Mouse (Mus musculus) frontal cortex, postnatal 10 days (tissue): ENCODE results near the gene Gna12.

Source experiments
- DNase-seq, 2 experiments: peaks; one replicate each; pipeline ENCODE4 v3.0.0; 2022; ENCODE audit warnings: low spot score in 2 of 2, mixed read lengths in 1 of 2

The Gna12 gene

DNA sequence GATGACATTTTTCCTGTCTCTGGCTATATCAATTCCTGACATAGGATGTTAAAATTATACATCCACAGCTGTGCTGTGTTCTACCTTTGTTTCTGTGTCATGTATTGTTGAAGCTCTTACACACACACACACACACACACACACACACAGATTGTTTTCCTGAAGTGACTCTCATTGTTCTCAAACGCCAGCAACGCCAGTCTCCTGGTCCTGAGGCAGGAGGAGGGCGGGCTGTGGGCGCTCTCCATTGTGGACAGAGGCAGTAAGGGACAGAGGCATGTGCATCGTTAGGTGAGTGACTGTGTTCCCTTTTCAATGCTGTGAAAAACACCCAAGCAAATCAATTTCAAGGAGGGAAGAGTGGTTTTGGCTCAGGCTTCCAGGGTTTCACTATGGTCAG lies 77.0 kb downstream of the Gna12 start:
- DNase-seq: no peak

DNA sequence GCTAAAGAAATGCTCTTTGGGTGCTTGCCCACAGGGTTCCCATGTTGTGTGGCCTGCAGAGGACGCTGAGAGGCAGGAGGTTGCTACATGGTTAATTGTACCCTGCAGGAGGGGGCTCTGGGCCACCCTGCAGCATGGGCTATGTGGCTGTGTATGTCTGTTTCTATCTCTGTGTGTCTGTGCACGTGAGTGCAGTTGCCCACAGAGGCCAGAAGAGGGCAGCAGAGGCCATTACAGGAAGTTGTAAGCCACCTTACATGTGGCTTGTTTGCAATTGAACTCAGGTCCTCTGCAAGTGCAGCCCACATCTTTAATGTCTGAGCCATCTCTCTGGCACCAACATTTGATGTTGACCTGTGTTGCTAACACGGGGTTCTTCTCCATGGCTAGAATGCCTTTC lies 77.6 kb downstream of the Gna12 start:
- no peak for DNase-seq

DNA sequence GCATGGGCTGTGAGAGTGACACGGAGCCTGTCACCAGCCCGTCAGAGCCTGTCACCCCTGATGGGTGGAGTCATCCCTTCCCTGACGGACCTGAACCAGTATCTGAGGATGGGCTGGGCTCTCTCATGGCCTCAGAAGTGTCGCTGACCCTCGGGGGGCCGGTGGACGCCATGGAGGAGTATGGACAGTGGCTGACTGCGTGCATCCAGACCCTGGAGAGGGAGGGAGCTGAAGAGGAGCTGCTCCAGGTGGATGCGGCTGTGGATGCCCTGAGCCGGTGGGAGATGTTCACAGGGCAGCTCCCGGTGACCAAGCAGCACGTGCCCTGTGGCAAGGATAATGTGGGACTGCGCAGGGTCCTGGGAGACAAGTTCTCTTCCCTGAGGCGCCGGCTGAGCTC lies 78.2 kb downstream of the Gna12 start:
- DNase-seq: no peak

DNA sequence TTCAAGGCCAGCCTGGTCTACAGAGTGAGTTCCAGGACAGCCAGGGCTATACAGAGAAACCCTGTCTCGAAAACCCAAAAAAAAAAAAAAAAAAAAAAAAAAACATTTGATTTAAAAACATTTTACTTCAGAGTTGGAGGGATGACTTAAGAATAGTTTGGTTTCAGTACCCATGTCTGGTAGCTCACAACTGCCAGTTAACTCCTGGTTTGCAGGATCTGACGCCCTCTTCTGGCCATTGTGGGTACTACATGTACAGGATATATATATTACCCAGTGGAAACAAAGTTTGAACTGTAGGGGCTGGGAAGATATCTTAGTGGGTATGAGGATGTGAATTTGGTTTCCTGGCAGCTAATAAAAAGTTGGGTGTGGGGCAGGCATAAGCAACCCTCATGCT lies 79.3 kb downstream of the Gna12 start:
- no peak for DNase-seq

DNA sequence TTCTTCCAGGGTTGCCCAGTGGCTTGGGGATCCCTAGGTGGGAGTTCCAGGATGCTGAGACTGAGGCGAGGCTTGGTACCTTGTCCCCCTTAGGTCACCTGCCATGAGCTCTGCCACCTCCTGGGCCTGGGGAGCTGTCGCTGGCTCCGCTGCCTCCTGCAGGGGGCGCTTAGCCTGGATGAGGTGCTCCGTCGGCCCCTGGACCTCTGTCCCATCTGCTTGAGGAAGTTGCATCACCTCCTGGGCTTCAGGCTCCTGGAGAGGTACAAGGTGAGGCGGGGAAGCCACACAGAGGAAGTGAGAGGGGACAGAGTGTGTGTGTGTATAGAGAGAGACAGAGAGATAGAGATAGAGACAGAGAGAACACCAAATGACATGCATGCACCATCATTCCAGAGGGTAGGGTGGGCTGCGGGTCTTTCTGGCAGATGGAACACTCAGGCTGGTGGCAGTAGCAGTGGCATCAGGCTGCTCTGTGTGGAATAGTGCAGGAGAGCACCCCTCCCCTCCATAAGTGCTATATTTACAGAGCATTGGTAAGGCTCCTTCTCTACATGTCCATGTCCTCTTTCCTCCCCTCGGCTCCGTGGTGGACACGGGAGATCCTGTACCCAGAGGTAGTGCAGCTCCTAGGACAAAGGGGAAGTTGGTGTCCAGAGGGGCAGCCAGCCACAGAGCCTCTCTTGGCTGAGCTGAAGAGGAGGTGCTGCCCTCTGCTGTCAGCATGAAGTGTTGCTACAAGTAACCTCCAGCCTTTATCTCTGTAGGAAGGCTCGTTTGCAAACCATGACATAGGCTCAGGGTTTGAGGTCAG lies 81.0 kb downstream of the Gna12 start:
- peak in 1 of 2 experiments; percentile 69 for DNase-seq

DNA sequence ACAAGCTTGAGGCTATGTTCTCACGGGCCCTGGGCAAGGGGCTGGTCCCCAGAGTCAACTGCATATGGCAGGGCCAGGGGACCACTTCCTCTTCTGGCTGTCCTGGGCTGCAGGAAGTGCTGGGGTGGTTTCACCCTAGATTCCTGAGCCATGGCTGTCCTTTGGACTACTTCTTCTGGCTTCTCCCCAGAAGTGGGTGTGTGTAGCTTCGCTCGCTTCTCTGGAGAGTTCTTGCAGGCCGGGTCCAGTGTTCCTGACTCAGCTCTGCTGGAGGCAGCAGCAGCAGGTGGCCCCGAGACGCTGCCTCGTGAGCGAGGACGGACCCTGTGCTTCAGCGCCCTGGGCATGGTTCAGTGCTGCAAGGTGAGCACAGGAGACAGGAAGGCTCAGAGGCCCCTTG lies 81.8 kb downstream of the Gna12 start:
- no peak for DNase-seq

DNA sequence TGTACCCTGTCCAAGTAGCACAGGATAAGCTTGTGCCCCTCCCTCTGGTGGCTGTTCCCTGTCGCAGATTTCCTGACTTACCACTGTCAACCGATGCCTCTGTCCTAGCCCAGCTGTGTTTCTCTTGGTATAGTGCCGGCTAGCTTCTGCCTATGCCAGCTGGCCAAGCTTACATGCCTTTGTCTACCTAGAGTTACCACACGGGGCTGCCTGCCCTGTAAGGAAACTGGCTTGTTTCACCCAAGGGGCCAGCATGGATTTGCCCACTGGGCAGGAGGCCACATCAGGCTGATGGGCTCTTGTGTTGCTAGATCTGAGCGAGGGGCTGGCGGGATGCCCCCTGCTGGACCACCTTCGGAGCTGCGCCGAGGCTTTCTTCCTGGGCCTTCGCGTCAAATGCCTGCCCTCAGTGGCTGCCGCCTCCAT lies 86.5 kb downstream of the Gna12 start:
- peak in 1 of 2 experiments; percentile 33 for DNase-seq

DNA sequence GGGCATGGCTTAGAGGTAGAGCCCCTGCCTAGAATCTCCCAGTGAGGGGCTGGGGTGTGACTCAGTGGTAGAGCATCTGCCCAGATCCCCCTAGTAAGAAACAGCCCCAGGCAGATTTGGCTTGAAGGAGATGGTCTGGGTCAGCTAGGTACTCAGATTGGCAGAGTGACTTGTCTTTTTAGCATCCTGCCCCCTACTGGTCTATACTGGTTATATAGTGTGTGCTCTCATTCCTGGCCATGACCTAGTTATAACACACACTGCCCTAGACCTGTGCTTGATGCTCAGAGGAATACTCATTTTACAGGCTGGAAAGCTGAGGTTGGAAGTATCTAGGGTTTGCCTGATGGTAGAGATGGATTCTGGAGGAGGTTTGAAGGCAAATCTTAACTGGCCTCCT lies 88.4 kb downstream of the Gna12 start:
- DNase-seq: no peak

DNA sequence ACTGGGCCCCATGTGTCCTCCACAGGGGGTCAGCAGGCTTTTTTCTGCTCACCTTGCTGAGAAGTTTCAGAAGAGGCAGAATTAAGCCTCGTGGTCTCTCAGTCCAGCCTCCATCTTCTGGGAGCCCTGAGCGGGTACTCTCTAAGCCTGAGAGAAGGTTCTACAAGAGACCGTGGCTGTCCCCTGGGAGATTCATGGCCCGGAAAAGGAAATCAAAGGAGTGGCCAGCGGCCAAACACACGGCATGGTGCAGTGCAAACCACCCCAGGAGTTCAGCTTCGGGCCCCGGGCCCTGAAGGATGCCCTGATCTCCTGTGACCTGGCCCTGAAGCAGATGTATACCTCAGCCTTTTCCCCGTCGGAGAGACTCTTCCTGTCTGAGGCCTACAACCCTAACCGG lies 89.2 kb downstream of the Gna12 start:
- DNase-seq: no peak

DNA sequence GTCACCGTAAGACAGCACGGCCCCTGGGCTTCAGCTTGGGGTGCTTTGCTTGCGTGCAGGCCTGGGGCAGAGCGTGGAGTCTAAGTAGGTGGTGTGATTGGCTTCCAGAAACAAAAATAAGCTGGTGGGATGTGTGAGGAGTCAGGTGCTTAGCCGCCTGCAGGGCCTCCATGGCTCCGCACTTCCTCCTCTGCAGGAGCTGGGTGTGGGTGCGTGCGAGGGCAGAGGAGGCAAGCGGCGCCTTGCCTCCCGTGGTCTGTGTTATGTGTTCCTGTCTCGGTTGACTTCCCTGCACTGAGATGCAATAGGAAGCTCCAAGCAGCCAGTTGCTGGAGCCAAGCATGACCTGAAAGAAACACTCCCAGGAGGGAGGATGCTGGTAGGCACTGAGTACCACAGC lies 90.4 kb downstream of the Gna12 start:
- no peak for DNase-seq

DNA sequence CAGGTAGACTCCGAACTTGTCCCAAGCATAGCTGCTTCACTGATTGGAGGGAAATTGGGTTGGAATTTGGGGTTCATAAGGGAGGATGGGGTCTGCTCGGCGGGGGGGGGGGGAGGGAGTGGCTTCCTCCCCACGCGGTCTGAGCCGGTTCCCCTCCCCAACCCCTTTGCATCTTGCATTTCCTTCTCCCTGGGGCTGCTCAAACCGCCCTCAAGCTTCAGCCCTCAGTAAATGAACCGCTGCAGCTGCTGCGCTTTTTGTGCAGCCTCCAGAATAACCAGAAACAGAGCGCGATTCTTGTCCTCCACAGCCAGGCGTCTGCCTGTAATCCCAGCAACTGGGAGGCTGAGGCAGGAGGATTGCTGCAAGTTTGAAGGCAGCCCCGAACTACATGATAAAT lies 94.1 kb downstream of the Gna12 start:
- DNase-seq: no peak

DNA sequence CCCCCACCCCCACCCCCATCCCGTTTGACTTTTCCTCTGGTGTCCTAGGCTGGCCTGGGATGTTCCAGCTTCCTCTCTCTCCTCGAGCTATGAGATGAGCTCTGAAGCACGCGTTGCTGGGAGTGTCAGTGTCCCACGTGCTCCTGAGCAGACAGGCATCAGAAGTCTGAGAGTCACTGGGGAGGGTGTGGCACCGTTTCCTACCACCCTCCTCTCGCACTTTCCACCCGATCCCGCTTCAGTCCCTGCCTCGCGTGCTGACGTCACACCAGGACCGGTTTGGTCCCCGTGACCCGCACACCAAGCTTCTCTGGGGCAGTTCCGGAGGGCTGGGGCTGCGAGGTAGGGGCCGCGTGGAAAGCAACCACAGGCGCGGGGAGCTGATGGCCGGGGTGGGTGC lies 94.9 kb downstream of the Gna12 start:
- DNase-seq: no peak

DNA sequence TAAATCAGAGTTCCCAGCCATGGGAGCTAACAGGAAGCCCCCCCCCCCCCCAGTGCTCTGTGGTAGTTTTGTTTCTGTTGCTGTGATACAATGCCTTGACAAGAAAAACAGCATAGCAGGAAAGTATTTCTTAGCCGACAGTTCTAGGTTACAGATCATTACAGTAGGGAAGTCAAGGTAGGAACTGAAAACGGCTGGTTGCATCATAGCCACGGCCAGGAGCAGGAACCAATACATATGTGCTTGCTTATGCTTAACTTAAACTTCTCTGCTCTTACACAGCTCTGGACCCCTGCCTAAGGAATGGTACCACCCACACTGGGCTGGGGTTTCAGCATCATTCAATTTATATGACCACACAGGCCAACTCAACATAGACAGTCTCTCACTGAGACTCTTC lies 96.9 kb downstream of the Gna12 start:
- DNase-seq: no peak

DNA sequence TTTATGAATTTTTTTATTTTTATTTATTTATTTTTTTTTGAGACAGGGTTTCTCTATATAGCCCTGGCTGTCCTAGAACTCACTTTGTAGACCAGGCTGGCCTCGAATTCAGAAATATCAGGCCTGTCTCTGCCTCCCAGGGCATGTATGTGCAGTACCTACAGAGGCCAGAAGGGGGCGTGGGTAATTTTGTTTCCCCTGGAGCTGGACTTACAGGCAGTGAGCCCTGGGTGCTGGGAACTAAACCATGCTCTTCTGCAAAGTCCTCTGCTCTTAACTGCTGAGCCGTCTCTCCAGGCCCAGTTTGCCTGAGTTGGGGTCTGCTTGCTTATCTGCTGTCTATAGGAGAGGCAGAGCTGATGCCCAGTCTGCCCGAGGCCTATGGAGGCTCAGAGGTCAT lies 98.0 kb downstream of the Gna12 start:
- DNase-seq: no peak

DNA sequence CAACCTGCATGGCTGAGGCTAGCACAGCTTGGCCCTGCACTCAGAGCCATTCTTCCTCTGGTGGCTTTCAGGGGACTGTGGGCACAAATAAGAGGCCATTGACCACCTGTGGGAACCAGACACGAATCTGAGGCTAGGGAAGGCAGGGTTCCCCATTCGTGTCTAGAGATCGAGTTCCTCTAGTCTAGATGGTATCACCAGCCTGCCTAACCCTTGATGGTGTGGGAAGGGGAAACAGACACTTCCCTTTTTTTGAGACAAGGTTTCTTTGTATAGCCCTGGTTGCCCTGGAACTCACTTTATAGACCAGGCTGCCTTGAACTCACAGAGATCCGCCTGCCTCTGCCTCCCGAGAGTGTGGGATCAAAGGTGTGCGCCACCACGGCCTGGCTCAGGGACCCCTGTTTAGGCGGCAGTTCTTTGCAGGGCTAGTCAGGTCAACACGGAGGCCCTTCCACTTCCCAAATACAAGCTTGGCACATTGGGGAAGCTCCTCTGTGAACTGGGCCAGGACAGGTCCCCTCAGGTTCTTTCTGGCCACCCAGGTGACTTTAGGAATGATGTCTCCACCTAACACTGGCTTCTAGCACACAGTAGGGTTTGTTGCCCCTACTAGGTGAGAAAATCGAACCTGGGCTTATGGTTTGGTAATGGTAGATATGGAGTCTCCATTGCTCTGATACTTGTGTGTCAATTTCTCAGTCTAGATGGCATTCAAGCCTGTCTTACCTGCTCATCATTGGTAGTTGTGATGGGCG lies 99.0 kb downstream of the Gna12 start:
- DNase-seq: no peak

DNA sequence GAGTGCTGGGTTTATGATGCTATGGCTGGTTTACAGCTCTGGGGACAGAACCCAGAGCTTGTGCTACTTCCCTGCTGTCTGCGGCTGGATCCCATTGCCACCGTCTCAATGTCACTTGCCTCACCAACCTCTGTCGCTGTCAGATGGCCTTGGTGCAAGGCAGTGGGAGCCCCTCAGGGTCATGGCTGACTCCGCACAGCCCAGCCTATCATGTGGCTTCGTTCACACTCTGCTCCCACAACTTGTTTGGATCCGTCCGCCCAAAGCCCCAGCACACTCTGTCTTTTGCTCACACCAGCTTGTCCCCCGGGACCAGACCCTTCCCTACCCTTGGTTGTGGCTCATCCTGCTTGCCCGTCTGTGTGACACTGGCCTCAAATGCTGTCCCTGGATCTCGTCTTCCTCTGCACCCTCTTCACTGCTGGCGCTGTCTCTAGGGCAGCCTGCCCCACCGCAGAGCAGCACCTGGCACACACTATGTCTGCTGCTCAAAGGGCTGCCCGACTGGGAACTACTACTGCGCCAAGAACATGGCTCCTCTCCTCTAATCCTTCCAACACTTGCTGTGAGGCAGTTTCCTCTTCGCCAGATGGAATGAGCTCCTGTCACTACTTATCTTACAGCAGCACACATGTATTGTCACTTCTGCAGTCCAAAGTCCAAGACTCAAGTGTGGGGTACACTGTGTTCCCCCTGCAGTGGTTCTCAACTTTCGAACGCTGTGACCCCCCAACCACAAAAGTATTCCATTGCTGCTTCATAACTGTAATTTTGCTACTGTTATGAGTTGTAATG lies 103.1 kb downstream of the Gna12 start:
- no peak for DNase-seq

DNA sequence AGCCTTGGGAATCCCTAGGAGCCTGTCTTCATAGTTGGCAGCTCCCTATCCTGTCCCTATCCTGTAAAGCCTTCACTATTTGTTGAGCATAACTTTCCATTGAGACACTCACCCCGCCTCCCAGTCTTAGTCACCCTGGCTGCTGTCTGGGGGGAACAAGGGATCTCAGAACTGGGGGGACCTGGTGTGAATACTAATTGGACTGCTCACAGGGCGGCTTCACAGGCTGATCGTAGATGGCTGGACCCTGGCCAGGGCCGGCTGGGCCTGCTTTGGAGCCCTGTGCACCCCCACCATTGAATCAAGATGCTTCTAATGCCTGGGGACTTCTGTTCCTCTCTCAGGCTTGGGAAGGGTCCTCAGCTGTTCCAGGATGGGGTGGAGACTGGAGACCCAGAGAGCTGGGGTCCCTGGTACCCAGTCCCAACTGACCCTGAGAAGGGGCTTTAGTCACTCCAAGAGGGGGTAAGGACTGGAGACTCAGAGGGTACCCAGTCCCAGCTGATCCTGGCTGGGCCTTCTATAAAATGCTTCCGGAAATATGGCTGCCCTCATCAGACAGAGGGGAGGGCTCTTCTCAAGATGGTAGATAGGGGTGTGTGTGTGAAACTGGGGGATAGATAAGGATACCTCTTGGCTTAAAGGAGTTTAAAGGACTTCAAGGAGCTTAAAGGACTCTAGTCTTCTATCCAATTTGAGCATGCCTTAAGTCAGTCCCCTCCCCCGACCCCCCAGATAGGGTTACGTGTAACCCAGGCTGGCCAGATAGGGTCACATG lies 104.0 kb downstream of the Gna12 start:
- DNase-seq: peak; percentile 69 to 81

DNA sequence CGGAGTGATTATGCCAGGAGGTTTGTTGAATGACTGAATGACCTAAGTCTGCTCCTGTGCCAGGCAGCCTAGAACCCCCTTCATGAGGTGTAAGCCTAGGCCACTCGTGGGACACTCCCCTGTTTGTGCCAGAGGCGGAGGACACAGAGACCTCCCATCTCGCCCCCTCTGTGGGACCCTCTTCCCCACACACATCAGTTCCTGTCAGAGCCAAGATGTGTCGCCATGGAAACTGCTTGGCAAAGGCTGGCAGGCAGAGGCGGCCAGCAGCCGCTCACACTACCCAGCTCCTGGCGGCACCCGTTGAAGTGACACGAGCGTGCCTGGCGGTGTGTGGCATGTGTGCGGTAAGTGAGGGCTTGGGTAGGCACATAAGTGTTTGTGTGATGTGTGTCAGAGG lies 106.4 kb downstream of the Gna12 start, which contains the start of gene Amz1:
Gene Amz1 (plus strand): TSS at position 306 of the 400 bp plus-strand sequence.
- DNase-seq: peak; percentile 77 to 80

DNA sequence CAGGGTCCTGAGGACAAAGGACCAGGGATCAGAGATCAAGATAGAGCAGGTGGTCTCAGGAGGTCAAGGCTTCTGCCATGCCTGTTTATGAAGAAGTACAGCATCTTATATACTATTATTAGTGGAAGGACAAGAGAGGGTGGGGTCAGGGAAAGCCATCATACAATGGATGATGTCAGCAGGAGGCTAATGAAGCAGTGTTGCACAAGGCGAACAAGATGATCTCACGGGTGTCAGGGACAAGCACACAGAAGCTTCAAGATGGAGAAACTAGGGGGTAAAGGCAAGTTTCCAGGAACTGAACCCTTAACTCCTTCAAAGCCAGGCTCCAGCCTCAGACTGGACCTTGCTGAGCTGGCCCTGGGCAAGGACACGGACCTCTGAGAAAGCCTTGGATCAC lies 108.1 kb downstream of the Gna12 start:
- peak in 1 of 2 experiments; percentile 4 for DNase-seq

DNA sequence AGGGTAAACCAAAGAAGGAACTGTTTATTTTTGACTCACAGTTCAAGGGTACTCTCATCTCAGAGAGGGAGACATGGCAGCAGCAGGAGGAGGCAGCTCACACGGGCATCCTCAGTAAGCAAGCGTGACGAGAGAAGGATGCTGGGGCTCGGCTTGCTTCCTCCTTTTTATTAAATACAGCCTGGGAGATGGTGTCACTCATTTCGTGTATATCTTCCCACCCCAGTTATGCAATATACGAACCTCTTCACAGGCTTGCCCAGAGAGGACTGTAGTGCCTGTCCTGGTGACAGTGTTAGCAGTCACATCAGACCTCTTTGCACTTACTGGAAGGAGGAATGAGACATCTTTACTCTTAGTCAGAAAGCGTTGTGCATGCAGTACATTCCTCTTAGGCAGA lies 109.5 kb downstream of the Gna12 start:
- DNase-seq: no peak

DNA sequence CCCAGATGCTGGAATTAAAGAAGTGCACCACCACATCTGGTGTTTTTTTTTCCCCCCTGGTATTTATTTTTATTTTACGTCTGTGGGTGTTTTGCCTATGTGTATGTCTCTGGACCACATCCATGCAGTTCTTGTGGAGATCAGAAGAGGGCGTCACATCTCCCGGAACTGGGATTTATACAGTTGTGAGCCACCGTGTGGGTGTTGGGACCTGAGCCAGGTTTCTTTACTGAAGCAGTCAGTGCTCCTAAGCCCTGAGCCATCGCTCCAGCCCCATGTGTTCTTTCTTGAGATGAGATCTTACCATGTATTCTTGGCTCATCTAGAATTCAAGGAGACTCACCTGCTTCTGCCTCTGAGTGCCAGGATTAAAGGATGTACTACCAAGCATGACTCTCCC lies 119.2 kb downstream of the Gna12 start:
- no peak for DNase-seq

DNA sequence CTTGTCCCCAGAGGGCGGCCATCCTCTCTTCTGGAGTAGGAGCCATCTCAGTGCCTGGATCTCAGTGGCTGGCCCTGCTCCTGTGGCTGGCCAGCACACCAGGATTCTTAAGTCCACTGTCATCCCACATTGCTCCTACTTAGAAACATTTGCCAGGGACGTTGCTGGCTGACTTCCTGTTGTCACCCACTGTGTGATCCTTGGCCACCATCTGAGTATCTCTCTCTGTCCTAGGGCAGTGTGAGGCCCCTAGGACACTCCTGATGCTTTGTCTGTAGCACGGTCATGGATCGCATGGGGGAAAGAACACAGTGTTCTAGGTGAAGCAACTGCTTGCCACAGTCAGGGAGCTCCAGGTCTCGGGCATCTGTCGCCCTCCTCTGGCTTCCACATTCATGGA lies 119.9 kb downstream of the Gna12 start:
- DNase-seq: no peak
